Mouse (Mus musculus): Measurements from ENCODE around the gene Htr1d.

The Htr1d gene

DNA sequence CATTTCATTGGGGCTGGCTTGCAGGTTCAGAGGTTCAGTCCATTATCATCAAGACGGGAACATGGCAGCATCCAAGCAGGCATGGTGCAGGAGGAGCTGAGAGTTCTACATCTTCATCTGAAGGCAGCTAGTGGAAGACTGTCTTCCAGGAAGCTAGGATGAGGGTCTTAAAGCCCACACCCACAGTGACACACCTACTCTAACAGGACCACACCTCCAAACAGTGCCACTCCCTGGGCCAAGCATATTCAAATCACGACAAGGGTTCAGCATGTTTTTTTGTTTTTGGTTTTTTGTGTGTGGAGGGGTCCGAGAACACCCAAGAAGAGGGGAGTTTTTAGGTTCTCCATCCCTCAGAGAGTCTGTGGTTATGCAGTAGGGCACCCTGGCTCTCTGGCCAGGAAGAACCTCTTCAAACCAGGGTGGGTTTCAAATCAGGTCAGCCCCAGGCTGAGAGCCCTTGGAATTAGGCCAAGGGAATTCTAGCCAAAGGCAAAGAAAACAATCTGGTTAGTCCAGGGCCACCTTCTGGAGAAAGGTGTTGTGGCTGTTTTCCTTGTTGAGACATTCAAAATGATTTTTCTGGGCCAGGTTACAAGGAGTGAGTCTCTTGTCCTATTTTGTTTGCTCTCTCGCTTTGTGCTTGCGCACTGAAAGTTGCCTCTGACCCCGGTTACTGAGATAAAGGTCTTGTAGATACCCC, 33.3 kb downstream of the Htr1d start:
- TF ChIP-seq POU5F1 (IDR thresholded peaks at IDR 0.05; ENCODE audit: borderline replicate concordance, low read length) (no peak), NANOG (IDR thresholded peaks at IDR 0.05; ENCODE audit: borderline replicate concordance, low read length) (no peak), CTCF (conservative IDR thresholded peaks at IDR 0.05; ENCODE audit: low read length) (no peak)
- peaks cover 75% of the 10 kb centered on the region for H3K4me1 ChIP-seq (replicated peaks; ENCODE audit: low read depth, low read length)
- H3K9me3 ChIP-seq (ENCODE audit: low read length), result no peaks in the 10 kb centered on the region
- H3K27me3 ChIP-seq (ENCODE audit: insufficient read depth, low read length), result no peaks in the 10 kb centered on the region
- H3K4me3 ChIP-seq (replicated peaks; ENCODE audit: low read length), result no peak overlapping the region; the same call in 1 of the 2 replicates
- no peaks in the 10 kb centered on the region for H3K36me3 ChIP-seq (ENCODE audit: insufficient read depth, low read length)

DNA sequence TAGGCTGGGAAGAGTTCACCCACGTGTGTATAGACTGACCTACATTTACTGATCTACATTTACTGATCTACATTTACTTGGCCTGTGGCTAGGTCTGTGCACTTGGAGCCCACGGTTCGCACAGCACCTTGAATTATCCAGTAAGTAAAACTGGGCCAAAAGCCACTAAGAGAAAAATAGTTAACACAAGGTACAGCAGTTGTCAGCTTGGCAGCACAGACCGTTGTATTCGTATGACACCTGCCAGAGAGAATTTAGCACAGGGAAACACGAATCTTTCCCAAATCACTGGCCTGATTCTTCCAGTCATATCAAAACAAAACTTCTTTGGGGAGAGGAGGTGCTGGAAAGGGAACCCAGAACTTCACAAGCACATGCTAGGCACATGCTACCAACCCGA, 35.0 kb downstream of the Htr1d start:
- Histone ChIP-seq H3K4me3 (replicated peaks; ENCODE audit: low read length) (no peak overlapping the region), H3K4me1 (replicated peaks; ENCODE audit: low read depth, low read length) (peaks cover 70% of the 10 kb centered on the region), H3K9me3 (ENCODE audit: low read length) (no peaks in the 10 kb centered on the region), H3K27me3 (ENCODE audit: insufficient read depth, low read length) (no peaks in the 10 kb centered on the region), H3K36me3 (ENCODE audit: insufficient read depth, low read length) (no peaks in the 10 kb centered on the region)
- no peak for TF ChIP-seq CTCF (conservative IDR thresholded peaks at IDR 0.05; ENCODE audit: low read length)
- no peak for TF ChIP-seq NANOG (IDR thresholded peaks at IDR 0.05; ENCODE audit: borderline replicate concordance, low read length)
- TF ChIP-seq POU5F1 (IDR thresholded peaks at IDR 0.05; ENCODE audit: borderline replicate concordance, low read length), result no peak

DNA sequence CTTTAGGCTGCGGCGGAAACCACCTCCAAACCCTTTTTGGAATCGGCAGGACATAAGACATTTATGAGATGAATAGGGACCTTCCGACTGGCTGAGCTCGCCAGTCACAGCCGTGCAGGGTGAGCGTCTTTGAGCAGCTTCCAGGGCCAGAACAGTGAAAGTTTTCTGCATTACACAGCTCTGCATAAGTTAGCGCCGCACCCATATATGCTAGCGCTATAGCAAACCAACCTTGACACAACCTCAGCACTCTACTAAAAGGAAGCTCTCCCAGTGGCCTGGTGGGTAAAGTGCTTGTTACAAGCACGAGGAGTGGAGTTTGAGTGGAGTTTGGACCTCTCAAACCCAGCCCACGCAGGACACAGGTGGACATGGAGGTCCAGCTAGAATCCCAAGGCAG, 35.9 kb downstream of the Htr1d start:
- TF ChIP-seq CTCF (conservative IDR thresholded peaks at IDR 0.05; ENCODE audit: low read length) (no peak), NANOG (IDR thresholded peaks at IDR 0.05; ENCODE audit: borderline replicate concordance, low read length) (no peak), POU5F1 (IDR thresholded peaks at IDR 0.05; ENCODE audit: borderline replicate concordance, low read length) (no peak)
- H3K4me1 ChIP-seq (replicated peaks; ENCODE audit: low read depth, low read length), result peaks cover 80% of the 10 kb centered on the region
- no peaks in the 10 kb centered on the region for H3K27me3 ChIP-seq (ENCODE audit: insufficient read depth, low read length)
- H3K9me3 ChIP-seq (ENCODE audit: low read length), result no peaks in the 10 kb centered on the region
- no peaks in the 10 kb centered on the region for H3K36me3 ChIP-seq (ENCODE audit: insufficient read depth, low read length)
- peak overlapping the region; percentile 52 for H3K4me3 ChIP-seq (replicated peaks; ENCODE audit: low read length)

DNA sequence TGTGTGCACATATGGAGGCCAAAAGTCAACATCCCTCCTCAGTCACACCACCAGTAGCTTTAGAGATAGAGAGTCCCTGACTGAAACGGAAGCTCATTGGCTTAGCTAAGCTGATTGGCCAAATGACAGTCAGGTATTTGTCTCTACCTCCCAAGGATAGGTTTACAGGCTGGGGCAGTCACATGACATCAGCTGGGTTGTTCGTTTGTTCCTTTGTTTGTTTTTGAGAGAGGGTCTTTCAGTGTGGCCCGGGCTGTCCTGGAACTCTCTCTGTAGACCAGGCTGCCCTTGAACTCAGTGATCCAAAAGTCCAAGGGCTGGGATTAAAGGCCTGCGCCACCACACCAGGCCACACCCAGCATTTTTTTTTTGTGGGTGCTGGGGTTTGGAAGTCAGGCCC, 37.9 kb downstream of the Htr1d start:
- Histone ChIP-seq H3K9me3 (ENCODE audit: low read length) (no peaks in the 10 kb centered on the region), H3K27me3 (ENCODE audit: insufficient read depth, low read length) (no peaks in the 10 kb centered on the region), H3K4me3 (replicated peaks; ENCODE audit: low read length) (peak overlapping the region; percentile 87), H3K4me1 (replicated peaks; ENCODE audit: low read depth, low read length) (peaks cover 85% of the 10 kb centered on the region), H3K36me3 (ENCODE audit: insufficient read depth, low read length) (peaks cover 6% of the 10 kb centered on the region; the same call in 1 of the 2 replicates)
- TF ChIP-seq CTCF (conservative IDR thresholded peaks at IDR 0.05; ENCODE audit: low read length) (no peak), POU5F1 (IDR thresholded peaks at IDR 0.05; ENCODE audit: borderline replicate concordance, low read length) (no peak), NANOG (IDR thresholded peaks at IDR 0.05; ENCODE audit: borderline replicate concordance, low read length) (no peak)

DNA sequence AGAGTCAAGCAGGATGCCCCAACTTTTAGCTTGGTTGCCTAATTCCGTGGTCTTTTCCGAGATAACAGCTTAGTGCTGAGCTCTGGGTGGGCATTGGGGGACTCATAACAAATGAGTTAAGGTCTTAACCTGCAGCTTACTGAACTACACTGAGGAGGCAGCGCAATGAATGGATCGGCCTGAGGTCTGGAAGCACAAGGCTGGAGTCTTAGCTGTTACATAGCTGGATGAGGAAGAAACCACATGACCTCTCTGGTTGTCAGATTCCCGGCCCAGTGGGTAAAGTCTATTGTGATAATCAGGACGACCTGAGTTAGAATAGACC, 38.4 kb downstream of the Htr1d start:
- H3K27me3 ChIP-seq (ENCODE audit: insufficient read depth, low read length), result no peaks in the 10 kb centered on the region
- H3K4me3 ChIP-seq (replicated peaks; ENCODE audit: low read length), result peak overlapping the region; percentile 87
- peaks cover 83% of the 10 kb centered on the region for H3K4me1 ChIP-seq (replicated peaks; ENCODE audit: low read depth, low read length)
- H3K36me3 ChIP-seq (ENCODE audit: insufficient read depth, low read length), result peaks cover 8% of the 10 kb centered on the region; the same call in 1 of the 2 replicates
- TF ChIP-seq NANOG (IDR thresholded peaks at IDR 0.05; ENCODE audit: borderline replicate concordance, low read length) (no peak), CTCF (conservative IDR thresholded peaks at IDR 0.05; ENCODE audit: low read length) (no peak), POU5F1 (IDR thresholded peaks at IDR 0.05; ENCODE audit: borderline replicate concordance, low read length) (no peak)
- H3K9me3 ChIP-seq (ENCODE audit: low read length), result no peaks in the 10 kb centered on the region

DNA sequence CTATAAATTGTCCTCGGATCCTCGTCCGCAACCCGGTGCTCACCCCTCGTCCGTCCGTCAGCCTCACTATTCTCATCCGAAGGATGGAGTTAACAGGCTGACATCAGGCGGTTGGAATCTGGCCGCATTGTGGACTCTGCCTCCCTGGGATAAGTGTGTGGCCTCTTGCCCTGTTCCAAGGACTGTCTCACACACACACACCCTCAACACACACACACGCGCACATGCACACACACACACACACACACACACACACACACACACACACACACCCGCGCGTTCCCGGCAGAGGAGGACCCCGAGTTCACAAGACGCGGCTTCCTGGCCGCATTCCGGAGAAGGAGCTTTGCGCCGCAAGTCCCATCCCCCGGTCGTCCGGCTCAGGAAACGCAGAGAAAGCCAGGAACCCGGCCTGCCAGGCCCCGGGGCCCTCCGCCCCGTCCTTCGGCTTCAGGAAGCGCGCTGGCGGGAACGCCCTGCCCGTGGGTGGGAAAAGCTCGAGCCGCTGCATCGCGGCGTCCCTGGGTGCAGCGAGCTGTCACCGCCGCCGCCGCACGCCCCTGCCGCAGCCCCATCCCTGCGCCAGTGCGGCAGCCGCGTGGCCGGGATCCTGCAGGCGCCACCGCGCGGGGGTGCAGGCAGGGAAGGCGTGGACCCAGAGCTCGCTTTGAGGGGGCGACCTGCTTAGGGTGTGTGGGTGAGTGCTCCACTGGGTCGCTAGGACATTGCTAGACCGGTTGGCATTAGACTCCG, 38.9 kb downstream of the Htr1d start, which contains the start of gene 6030445D17Rik:
Gene 6030445D17Rik (plus strand): TSS at position 165 of the 753 bp plus-strand sequence.
- H3K27me3 ChIP-seq (ENCODE audit: insufficient read depth, low read length), result no peaks in the 10 kb centered on the region

DNA sequence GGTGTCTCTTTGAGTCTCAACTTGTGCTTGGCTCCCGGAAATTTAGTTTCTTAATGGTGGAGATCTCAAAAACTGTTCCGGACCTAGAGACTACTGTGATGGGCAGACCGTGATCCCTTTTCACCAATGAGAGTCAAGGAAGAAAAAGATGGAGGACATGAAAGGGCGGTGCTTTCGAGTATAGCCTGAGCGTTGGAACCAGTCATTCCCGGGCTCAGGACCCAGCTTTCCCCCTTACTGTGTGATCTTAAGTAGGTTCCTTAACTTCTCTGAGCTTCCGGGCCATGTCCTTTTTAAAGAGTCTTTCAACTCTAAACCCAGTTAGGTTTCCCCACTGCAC, 39.5 kb downstream of the Htr1d start:
- Histone ChIP-seq H3K9me3 (ENCODE audit: low read length) (no peaks in the 10 kb centered on the region), H3K4me3 (replicated peaks; ENCODE audit: low read length) (peak overlapping the region; percentile 87), H3K27me3 (ENCODE audit: insufficient read depth, low read length) (no peaks in the 10 kb centered on the region), H3K4me1 (replicated peaks; ENCODE audit: low read depth, low read length) (peaks cover 79% of the 10 kb centered on the region), H3K36me3 (ENCODE audit: insufficient read depth, low read length) (peaks cover 8% of the 10 kb centered on the region; the same call in 1 of the 2 replicates)
- no peak for TF ChIP-seq POU5F1 (IDR thresholded peaks at IDR 0.05; ENCODE audit: borderline replicate concordance, low read length)
- TF ChIP-seq NANOG (IDR thresholded peaks at IDR 0.05; ENCODE audit: borderline replicate concordance, low read length), result no peak

More for the DNA sequence above, 38.9 kb downstream of the Htr1d start, which contains the start of gene 6030445D17Rik:
- TF ChIP-seq POU5F1 (IDR thresholded peaks at IDR 0.05; ENCODE audit: borderline replicate concordance, low read length) (no peak), NANOG (IDR thresholded peaks at IDR 0.05; ENCODE audit: borderline replicate concordance, low read length) (no peak), CTCF (conservative IDR thresholded peaks at IDR 0.05; ENCODE audit: low read length) (no peak)
- H3K9me3 ChIP-seq (ENCODE audit: low read length), result no peaks in the 10 kb centered on the region
- H3K36me3 ChIP-seq (ENCODE audit: insufficient read depth, low read length), result peaks cover 8% of the 10 kb centered on the region; the same call in 1 of the 2 replicates
- peak within 1 kb of the TSS; percentile 87 for H3K4me3 ChIP-seq (replicated peaks; ENCODE audit: low read length)
- peaks cover 79% of the 10 kb centered on the region for H3K4me1 ChIP-seq (replicated peaks; ENCODE audit: low read depth, low read length)

DNA sequence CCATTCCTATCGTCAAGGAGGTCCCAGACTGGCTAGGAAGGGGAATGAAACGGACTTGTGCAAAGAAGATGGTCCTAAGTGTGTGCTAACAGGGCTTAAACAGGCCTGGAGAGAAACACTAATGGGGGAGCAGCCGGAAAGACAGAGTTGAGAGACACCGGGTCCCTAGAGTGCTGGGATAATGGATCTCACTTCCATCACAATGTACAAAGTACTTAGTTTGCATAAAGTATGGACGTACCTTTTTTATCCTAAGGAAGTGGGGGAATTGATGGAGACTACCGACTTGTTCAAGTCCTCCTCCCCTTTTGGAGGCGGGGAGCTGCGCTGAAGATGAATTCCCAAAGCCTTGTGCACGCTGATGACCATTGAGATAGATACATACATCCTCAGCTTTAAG, 40.1 kb downstream of the Htr1d start:
- peak overlapping the region; percentile 87 for H3K4me3 ChIP-seq (replicated peaks; ENCODE audit: low read length)
- no peaks in the 10 kb centered on the region for H3K27me3 ChIP-seq (ENCODE audit: insufficient read depth, low read length)
- peaks cover 8% of the 10 kb centered on the region; the same call in 1 of the 2 replicates for H3K36me3 ChIP-seq (ENCODE audit: insufficient read depth, low read length)
- peaks cover 79% of the 10 kb centered on the region for H3K4me1 ChIP-seq (replicated peaks; ENCODE audit: low read depth, low read length)
- TF ChIP-seq NANOG (IDR thresholded peaks at IDR 0.05; ENCODE audit: borderline replicate concordance, low read length) (no peak), POU5F1 (IDR thresholded peaks at IDR 0.05; ENCODE audit: borderline replicate concordance, low read length) (peak; percentile 19; the same call in 1 of the 2 replicates)
- no peaks in the 10 kb centered on the region for H3K9me3 ChIP-seq (ENCODE audit: low read length)
